Mouse (Mus musculus) stomach, embryonic 14.5 days (tissue): ENCODE measurements around the gene Hdlbp. TPM values are rescaled to one million over a fixed set of nuclear protein-coding genes. Genes with fewer than 3 reads are reported as not detected.
"Not testable (repeated sequence)": the region's sequence is repeated elsewhere in the genome, so short reads cannot be mapped to it uniquely, and the experiment has no call there.

Experiments used
- ATAC-seq: fragments of 200-750 bp; cut with Nextera tagmentation; 2 replicates; pipeline ENCODE4 v1.8.0; 2017; ENCODE audit warnings: low read depth, moderate TSS enrichment; ENCODE audit not compliant: insufficient number of reproducible peaks, insufficient read depth, low FRiP score
- H3K27ac ChIP-seq: fragments of 300-500 bp; sonication (generic); 2 replicates; pipeline ENCODE4 v1.5.1; 2014; ENCODE audit warnings: mild to moderate bottlenecking, low read length, moderate library complexity, mixed read lengths
- H3K27me3 ChIP-seq: fragments of 300-500 bp; sonication (generic); 2 replicates; pipeline ENCODE4 v1.6.1; 2014; ENCODE audit warnings: low read length, control low read depth, mixed read lengths; ENCODE audit not compliant: control insufficient read depth, insufficient read depth
- H3K36me3 ChIP-seq: fragments of 300-500 bp; sonication (generic); 2 replicates; pipeline ENCODE4 v1.6.1; 2014; ENCODE audit warnings: mild to moderate bottlenecking, control low read depth, low read length, moderate library complexity, mixed read lengths; ENCODE audit not compliant: control insufficient read depth, insufficient read depth
- H3K4me1 ChIP-seq: fragments of 300-500 bp; sonication (generic); 2 replicates; pipeline ENCODE4 v1.6.1; 2014; ENCODE audit warnings: low read length, control low read depth, mixed read lengths; ENCODE audit not compliant: control insufficient read depth, insufficient read depth
- H3K4me2 ChIP-seq: fragments of 300-500 bp; sonication (generic); replicated peaks from 2 replicates; pipeline ENCODE4 v1.6.1; 2014; ENCODE audit warnings: low read depth, low read length, control low read depth
- H3K4me3 ChIP-seq: fragments of 300-500 bp; sonication (generic); 2 replicates; pipeline ENCODE4 v1.5.1; 2014; ENCODE audit warnings: low read depth, low read length, control low read depth
- H3K9ac ChIP-seq: fragments of 300-500 bp; sonication (generic); replicated peaks from 2 replicates; pipeline ENCODE4 v1.6.1; 2014; ENCODE audit warnings: low read depth, mild to moderate bottlenecking, control low read depth, low read length, moderate library complexity, mixed read lengths
- H3K9me3 ChIP-seq: fragments of 300-500 bp; sonication (generic); 2 replicates; pipeline ENCODE4 v1.6.1; 2016; ENCODE audit warnings: low read depth, low read length, control low read depth; ENCODE audit not compliant: control insufficient read depth
- WGBS: fragments of 180-500 bp; shearing (Covaris S2); extraction: QIAGEN DNeasy Blood & Tissue Kit; methylation state at CpG from one replicate; pipeline ENCODE4 v1.1.7; 2014; 5-methylcytosine and 5-hydroxymethylcytosine counted together
- polyA plus RNA-seq: library from polyadenylated mRNA; unstranded; fragments of >200 nt; fragmentation: Nextera tagmentation; extraction: Ambion mirVana; gene quantifications from 2 replicates; pipeline ENCODE4 v1.2.1, GENCODE M21; 2014

Hdlbp gene
- polyA plus RNA-seq, 1 experiment from 2014 or later, result 197 TPM

DNA sequence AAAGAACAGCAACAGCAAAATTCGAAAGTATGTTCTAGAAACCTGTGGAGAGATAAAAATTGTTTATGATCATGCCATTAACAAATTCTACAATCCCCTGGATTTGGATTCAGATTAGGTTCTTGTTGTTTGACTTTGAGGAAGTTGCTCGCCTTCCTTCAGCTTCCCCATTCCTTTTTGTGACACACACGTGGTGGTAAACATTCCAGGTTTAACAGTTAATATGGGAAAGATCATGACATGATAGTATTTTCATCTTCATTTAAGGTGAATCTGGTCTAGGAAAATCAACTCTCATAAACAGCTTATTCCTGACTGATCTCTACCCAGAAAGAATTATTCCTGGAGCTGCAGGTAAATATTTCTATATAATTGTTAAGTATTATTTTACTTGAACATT is 16.7 kb upstream of the Hdlbp start:
- 81% methylated on average over 3 of the region's 3 CpGs for WGBS
- no peak for ATAC-seq

GRCm38 (mm10) chr1:93486302-93486701 is 7.7 kb upstream of the Hdlbp start:
- not testable (repeated sequence) for H3K9ac ChIP-seq, H3K27ac ChIP-seq, H3K36me3 ChIP-seq, H3K9me3 ChIP-seq, H3K27me3 ChIP-seq, H3K4me2 ChIP-seq, H3K4me1 ChIP-seq, ATAC-seq, H3K4me3 ChIP-seq
- WGBS, result 90% methylated on average over 2 of the region's 3 CpGs

More for the DNA sequence above, 16.7 kb upstream of the Hdlbp start:
- Histone ChIP-seq H3K27me3 (no peaks in the 10 kb centered on the region), H3K4me2 (no peak overlapping the region), H3K36me3 (peaks cover 43% of the 10 kb centered on the region), H3K9ac (no peak overlapping the region), H3K4me1 (no peaks in the 10 kb centered on the region), H3K9me3 (no peaks in the 10 kb centered on the region), H3K4me3 (no peak overlapping the region), H3K27ac (no peak overlapping the region)

DNA sequence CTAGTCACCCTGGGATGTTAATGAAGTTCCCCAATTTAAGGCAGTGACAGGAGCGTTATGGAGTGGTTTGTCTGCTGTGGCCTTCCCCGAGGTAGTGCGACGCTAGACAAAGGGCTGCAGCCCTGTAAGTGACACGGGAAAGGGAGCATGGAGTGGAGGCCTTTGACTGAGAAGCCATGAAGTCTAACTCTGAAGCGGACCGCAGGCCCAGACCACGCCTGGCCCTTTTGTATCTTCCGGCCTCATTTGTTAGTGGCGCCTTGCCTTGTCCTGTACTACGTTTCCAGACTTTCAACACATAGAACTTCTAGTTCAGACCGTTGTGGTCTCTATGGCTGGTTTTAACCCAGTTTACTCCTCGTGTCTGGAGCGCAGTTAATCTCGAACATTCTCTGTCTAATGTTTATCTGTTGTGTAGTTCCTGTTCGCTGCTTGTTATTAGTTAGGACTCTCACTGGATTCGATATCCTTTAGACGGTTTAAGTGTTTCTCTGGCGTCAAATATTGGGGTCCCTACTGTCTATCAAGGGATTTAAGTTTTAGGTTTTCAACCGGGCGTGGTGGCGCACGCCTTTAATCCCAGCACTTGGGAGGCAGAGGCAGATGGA is 965 bp upstream of the Hdlbp start:
- Histone ChIP-seq H3K4me2 (peak overlapping the region; percentile 52), H3K4me1 (no peaks in the 10 kb centered on the region), H3K27ac (peak overlapping the region; percentile 95), H3K4me3 (peak overlapping the region; percentile 80), H3K9ac (peak overlapping the region; percentile 86), H3K36me3 (no peaks in the 10 kb centered on the region), H3K27me3 (no peaks in the 10 kb centered on the region), H3K9me3 (no peaks in the 10 kb centered on the region)
- 4% methylated on average over 23 of the region's 23 CpGs for WGBS
- ATAC-seq, result no peak

- H3K4me1 ChIP-seq, result no peaks in the 10 kb centered on the region
- H3K4me3 ChIP-seq, result peak overlapping the region; percentile 80
- WGBS, result under 1% methylated on average over 40 of the region's 41 CpGs
- H3K36me3 ChIP-seq, result no peaks in the 10 kb centered on the region
- H3K27ac ChIP-seq, result peak overlapping the region; percentile 95
- H3K9ac ChIP-seq, result peak overlapping the region; percentile 58
- H3K4me2 ChIP-seq, result peak overlapping the region; percentile 60
- H3K27me3 ChIP-seq, result no peaks in the 10 kb centered on the region
- H3K9me3 ChIP-seq, result no peaks in the 10 kb centered on the region
- ATAC-seq, result peak; percentile 99
Observed at GRCm38 (mm10) chr1:93477758-93478585, 643 bp downstream of the Hdlbp start.

DNA sequence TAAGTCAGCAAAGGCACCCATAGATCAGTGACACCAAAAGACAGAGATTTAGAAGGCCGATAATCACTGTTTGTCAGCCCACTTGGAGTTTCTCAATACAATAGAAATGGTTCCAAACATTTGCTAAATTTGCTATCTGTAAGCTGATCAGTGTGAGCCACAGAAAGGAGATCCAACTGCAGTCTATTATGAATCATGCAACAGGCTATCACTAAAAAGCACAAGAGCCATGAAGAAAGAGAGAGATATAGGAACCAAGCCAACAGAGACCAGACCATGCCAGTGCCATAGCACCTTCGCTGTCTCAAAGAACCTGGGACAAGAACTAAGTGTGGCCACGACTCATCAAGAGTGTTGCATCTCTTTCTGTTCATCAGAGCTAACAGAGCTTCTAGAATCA is 2.9 kb downstream of the Hdlbp start:
- Histone ChIP-seq H3K9ac (no peak overlapping the region), H3K4me1 (no peaks in the 10 kb centered on the region), H3K9me3 (no peaks in the 10 kb centered on the region), H3K27me3 (no peaks in the 10 kb centered on the region), H3K27ac (no peak overlapping the region), H3K4me2 (no peak overlapping the region), H3K36me3 (no peaks in the 10 kb centered on the region), H3K4me3 (no peak overlapping the region)
- WGBS, result 92% methylated on average over 3 of the region's 3 CpGs
- no peak for ATAC-seq

GRCm38 (mm10) chr1:93468626-93469025 is 10.0 kb downstream of the Hdlbp start:
- Histone ChIP-seq H3K4me3 (no peak overlapping the region), H3K27me3 (no peaks in the 10 kb centered on the region), H3K9ac (no peak overlapping the region), H3K4me1 (no peaks in the 10 kb centered on the region), H3K4me2 (no peak overlapping the region), H3K9me3 (no peaks in the 10 kb centered on the region), H3K36me3 (no peaks in the 10 kb centered on the region), H3K27ac (no peak overlapping the region)
- 87% methylated on average over 4 of the region's 4 CpGs for WGBS
- ATAC-seq, result no peak

- no peak for ATAC-seq
- no peaks in the 10 kb centered on the region for H3K4me1 ChIP-seq
Observed at GRCm38 (mm10) chr1:93465746-93466145, 12.9 kb downstream of the Hdlbp start.

DNA sequence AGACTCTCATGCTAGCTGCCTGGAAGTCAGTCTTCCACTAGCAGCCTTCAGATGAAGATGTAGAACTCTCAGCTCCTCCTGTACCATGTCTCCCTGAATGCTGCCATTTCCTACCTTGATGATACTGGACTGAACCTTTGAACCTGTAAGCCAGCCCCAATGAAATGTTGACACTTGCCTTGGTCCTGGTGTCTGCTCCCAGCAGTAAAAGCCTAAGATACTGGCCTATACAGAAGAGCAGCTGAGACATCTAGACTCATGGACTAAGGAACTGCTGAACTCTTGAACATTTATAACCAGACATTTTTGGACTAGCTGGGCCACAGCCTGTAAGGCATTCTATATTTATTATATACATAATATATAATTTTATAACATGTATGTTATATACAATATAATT is 13.5 kb downstream of the Hdlbp start:
- no peaks in the 10 kb centered on the region for H3K27me3 ChIP-seq
- H3K27ac ChIP-seq, result no peak overlapping the region
- H3K4me1 ChIP-seq, result no peaks in the 10 kb centered on the region
- H3K9ac ChIP-seq, result no peak overlapping the region
- no peaks in the 10 kb centered on the region for H3K9me3 ChIP-seq
- H3K4me2 ChIP-seq, result no peak overlapping the region
- no peak overlapping the region for H3K4me3 ChIP-seq
- H3K36me3 ChIP-seq, result no peaks in the 10 kb centered on the region
- no peak for ATAC-seq

More at GRCm38 (mm10) chr1:93465746-93466145, 12.9 kb downstream of the Hdlbp start:
- Histone ChIP-seq H3K9ac (no peak overlapping the region), H3K27ac (no peak overlapping the region), H3K4me2 (no peak overlapping the region), H3K36me3 (no peaks in the 10 kb centered on the region), H3K27me3 (no peaks in the 10 kb centered on the region), H3K4me3 (no peak overlapping the region), H3K9me3 (no peaks in the 10 kb centered on the region)
